Mouse (Mus musculus) midbrain, embryonic 12.5 days (tissue): ENCODE data around the gene Arhgap27. TPM values are rescaled to one million over a fixed set of nuclear protein-coding genes. Genes with fewer than 3 reads are reported as not detected.

Source experiments
- ATAC-seq: fragments of 200-750 bp; cut with Nextera tagmentation; 2 replicates; pipeline ENCODE4 v1.8.0; 2017; ENCODE audit warnings: low read depth, moderate TSS enrichment, moderate library complexity; ENCODE audit not compliant: low FRiP score
- H3K27ac ChIP-seq: fragments of 300-500 bp; sonication (generic); replicated peaks from 2 replicates; pipeline ENCODE4 v1.5.1; 2016; ENCODE audit warnings: mild to moderate bottlenecking
- H3K27me3 ChIP-seq: fragments of 300-500 bp; sonication (generic); 2 replicates; pipeline ENCODE4 v1.6.1; 2016; ENCODE audit warnings: mild to moderate bottlenecking
- H3K36me3 ChIP-seq: fragments of 300-500 bp; sonication (generic); 2 replicates; pipeline ENCODE4 v1.6.1; 2016
- H3K4me1 ChIP-seq: fragments of 300-500 bp; sonication (generic); 2 replicates; pipeline ENCODE4 v1.6.1; 2016
- H3K4me2 ChIP-seq: fragments of 300-500 bp; sonication (generic); replicated peaks from 2 replicates; pipeline ENCODE4 v1.6.1; 2016; ENCODE audit warnings: mild to moderate bottlenecking, moderate library complexity
- H3K4me3 ChIP-seq: fragments of 300-500 bp; sonication (generic); 2 replicates; pipeline ENCODE4 v1.5.1; 2016; ENCODE audit warnings: mild to moderate bottlenecking
- H3K9ac ChIP-seq: fragments of 300-500 bp; sonication (generic); replicated peaks from 2 replicates; pipeline ENCODE4 v1.6.1; 2016; ENCODE audit warnings: mild to moderate bottlenecking, moderate library complexity
- H3K9me3 ChIP-seq: fragments of 300-500 bp; sonication (generic); 2 replicates; pipeline ENCODE4 v1.6.1; 2016; ENCODE audit warnings: mild to moderate bottlenecking
- WGBS: fragments of 180-500 bp; shearing (Covaris S2); methylation state at CpG from one replicate; pipeline ENCODE4 v1.1.7; 2016; 5-methylcytosine and 5-hydroxymethylcytosine counted together
- polyA plus RNA-seq: library from polyadenylated mRNA; unstranded; fragments of >200 nt; fragmentation: Nextera tagmentation; extraction: Ambion mirVana; gene quantifications from 2 replicates; pipeline ENCODE4 v1.2.1, GENCODE M21; 2016

The Arhgap27 gene
- polyA plus RNA-seq, 1 experiment from 2014 or later, result 4.3 TPM

DNA sequence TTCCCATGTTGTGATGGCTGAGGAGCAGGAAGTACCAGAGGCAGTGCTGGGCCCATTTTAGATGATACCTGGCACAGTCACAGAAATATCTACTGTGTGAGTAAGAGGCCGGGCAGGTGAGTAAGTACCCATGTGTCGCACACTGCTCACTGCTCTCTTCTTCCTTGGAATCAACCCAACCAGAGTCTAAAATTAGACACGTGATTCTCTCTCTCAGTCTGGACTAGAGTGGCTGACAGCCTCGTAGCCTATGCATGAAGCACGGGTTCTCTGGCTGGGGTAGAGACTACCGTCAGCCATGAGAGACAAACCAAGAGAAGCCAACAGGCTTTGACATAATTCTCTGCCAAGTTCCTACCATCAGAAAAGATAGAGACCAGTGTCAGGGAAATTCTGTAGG, 14.8 kb upstream of the Arhgap27 start:
- Histone ChIP-seq H3K4me3 (no peak overlapping the region), H3K27me3 (no peaks in the 10 kb centered on the region), H3K36me3 (peaks cover 53% of the 10 kb centered on the region), H3K9me3 (no peaks in the 10 kb centered on the region), H3K27ac (no peak overlapping the region), H3K4me1 (no peaks in the 10 kb centered on the region), H3K9ac (no peak overlapping the region), H3K4me2 (no peak overlapping the region)
- ATAC-seq, result no peak
- WGBS, result 95% methylated on average over 6 of the region's 6 CpGs

DNA sequence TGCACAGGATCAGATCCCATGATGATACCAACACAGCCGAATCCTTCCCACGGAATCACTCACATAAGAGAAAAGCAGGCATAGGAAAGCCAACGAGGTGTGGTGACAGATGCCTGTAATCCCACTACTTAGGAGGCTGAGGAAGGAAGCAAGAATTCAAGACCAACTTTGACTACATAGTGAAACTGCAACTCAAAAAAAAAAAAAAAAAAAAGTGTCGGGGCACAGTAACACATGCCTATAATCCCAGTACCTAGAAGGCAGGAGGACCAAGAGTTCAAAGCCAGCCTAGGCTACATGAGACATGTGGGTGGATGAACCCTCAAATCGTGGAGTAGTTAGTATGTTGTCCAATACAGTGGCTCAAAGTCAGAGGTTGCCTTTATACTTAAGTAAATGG, 12.3 kb upstream of the Arhgap27 start:
- Histone ChIP-seq H3K4me2 (no peak overlapping the region), H3K4me3 (no peak overlapping the region), H3K36me3 (peaks cover 66% of the 10 kb centered on the region), H3K4me1 (no peaks in the 10 kb centered on the region), H3K27ac (no peak overlapping the region), H3K9ac (no peak overlapping the region), H3K9me3 (no peaks in the 10 kb centered on the region), H3K27me3 (no peaks in the 10 kb centered on the region)
- 92% methylated on average over 5 of the region's 5 CpGs for WGBS
- no peak for ATAC-seq

DNA sequence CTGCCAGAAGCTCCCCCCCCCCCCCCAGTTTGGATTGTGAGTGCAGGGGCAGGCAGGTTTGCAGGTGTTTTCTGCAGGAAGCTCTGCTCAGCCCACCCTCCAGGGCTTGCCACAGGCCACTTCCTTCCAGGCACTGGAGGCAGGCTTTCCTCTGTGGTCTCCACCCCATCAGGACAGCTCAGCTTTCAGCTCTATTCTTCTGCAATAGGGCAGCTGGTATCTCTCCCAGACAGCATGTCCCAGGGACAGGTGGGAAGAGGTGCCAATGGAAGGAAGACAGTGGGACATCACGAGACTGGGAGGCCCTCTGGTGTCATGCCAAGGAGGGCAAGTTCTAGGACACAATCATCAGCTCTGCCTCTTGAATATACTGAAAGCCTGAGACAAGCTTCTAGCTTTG, 11.8 kb upstream of the Arhgap27 start:
- WGBS, result 85% methylated on average over 1 of the region's 1 CpGs
- no peak overlapping the region for H3K27ac ChIP-seq
- H3K9me3 ChIP-seq, result no peaks in the 10 kb centered on the region
- no peaks in the 10 kb centered on the region for H3K27me3 ChIP-seq
- no peak overlapping the region for H3K9ac ChIP-seq
- peaks cover 72% of the 10 kb centered on the region for H3K36me3 ChIP-seq
- no peaks in the 10 kb centered on the region for H3K4me1 ChIP-seq
- H3K4me2 ChIP-seq, result no peak overlapping the region
- no peak for ATAC-seq
- no peak overlapping the region for H3K4me3 ChIP-seq

DNA sequence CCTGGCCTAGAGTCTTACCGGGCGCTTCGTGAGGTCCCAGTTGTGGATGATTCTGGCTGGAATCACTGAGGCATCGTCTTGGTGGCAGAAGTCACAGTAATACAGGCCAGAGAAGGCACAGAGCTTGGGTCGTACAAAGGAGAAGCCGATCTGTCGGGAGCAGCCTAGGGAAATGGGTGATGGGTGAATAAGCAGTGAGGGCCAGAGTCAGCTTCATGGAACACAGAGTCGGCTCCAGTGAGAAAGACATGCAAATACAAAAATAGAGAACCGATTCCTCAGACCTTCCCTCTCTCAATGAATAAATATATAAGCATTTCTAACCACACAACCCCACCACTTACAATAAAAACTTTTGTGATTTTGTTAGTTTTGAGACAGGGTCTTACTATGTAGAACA, 10.4 kb upstream of the Arhgap27 start:
- H3K27me3 ChIP-seq, result no peaks in the 10 kb centered on the region
- H3K4me1 ChIP-seq, result no peaks in the 10 kb centered on the region
- no peak overlapping the region for H3K27ac ChIP-seq
- H3K9me3 ChIP-seq, result no peaks in the 10 kb centered on the region
- WGBS, result 91% methylated on average over 9 of the region's 9 CpGs
- H3K4me3 ChIP-seq, result no peak overlapping the region
- H3K4me2 ChIP-seq, result no peak overlapping the region
- H3K36me3 ChIP-seq, result peaks cover 68% of the 10 kb centered on the region
- ATAC-seq, result no peak
- H3K9ac ChIP-seq, result no peak overlapping the region

DNA sequence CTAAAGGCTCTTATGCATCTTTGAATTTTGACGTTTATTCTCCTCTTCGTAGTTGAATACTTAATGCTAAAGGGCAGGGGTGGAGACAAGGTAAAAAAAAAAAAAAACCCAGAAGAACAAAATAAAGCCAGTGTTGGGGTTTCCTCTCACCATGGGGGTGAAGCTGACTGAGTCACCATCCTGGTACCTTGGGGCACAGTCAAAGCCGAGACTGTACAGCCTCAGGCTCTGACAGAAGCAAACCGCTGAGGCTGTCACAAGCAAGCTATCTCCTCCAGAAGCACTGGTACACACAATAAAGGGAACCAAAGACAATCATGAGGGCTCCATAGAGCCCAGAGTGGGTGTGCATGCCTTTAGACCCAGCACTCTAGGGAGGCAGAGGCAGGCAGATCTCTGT, 9.1 kb upstream of the Arhgap27 start:
- peaks cover 66% of the 10 kb centered on the region for H3K36me3 ChIP-seq
- ATAC-seq, result no peak
- 94% methylated on average over 4 of the region's 4 CpGs for WGBS
- H3K9me3 ChIP-seq, result no peaks in the 10 kb centered on the region
- no peak overlapping the region for H3K4me2 ChIP-seq
- no peak overlapping the region for H3K9ac ChIP-seq
- H3K4me3 ChIP-seq, result no peak overlapping the region
- H3K4me1 ChIP-seq, result no peaks in the 10 kb centered on the region
- no peak overlapping the region for H3K27ac ChIP-seq
- H3K27me3 ChIP-seq, result no peaks in the 10 kb centered on the region

DNA sequence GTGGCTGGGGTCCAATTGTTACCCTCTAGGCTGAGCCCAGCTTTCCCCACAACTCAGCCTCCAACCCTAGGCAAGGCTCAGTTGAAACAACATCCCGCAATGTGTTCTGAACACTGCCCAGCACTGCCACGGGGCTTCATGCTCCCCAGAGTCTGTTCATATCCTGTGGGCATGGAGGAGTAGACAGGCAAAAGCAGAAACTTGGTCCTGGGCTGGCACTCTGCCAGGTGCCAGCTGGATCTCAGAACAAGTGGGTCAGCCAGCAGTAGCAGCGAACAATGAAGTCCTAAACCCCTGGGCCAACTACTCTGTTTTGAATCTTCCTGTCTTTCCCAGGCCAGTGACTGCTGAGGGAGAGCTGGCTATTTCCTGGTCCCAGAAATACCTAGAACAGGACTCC, 8.6 kb upstream of the Arhgap27 start:
- Histone ChIP-seq H3K4me1 (no peaks in the 10 kb centered on the region), H3K9ac (no peak overlapping the region), H3K9me3 (no peaks in the 10 kb centered on the region), H3K27me3 (no peaks in the 10 kb centered on the region), H3K4me2 (no peak overlapping the region), H3K4me3 (no peak overlapping the region), H3K36me3 (peaks cover 66% of the 10 kb centered on the region), H3K27ac (0 out of 2 replicates have a peak overlapping the region, but pooled peaks have one; percentile 7)
- no peak for ATAC-seq
- WGBS, result 81% methylated on average over 3 of the region's 3 CpGs

DNA sequence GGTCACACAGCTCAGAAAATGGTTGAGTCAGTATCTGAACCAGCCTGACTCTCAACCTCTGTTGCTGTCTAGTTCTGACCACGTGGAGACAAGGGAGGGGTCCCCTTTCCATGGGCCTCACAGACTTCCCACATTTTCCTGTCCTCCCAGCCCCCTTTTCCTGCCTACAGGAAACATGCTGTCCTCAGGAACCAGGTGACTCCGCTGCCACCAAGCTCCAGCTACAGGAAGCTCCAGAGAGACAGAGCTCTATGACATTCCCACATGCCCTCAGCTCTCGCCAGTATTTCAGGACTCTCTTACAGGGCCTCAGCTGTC, 7.7 kb upstream of the Arhgap27 start:
- Histone ChIP-seq H3K9me3 (no peaks in the 10 kb centered on the region), H3K36me3 (peaks cover 64% of the 10 kb centered on the region), H3K27ac (no peak overlapping the region), H3K4me1 (no peaks in the 10 kb centered on the region), H3K4me2 (no peak overlapping the region), H3K9ac (no peak overlapping the region), H3K4me3 (no peak overlapping the region), H3K27me3 (peaks cover 2% of the 10 kb centered on the region; the same call in 1 of the 2 replicates)
- ATAC-seq, result no peak
- WGBS, result 87% methylated on average over 3 of the region's 3 CpGs

DNA sequence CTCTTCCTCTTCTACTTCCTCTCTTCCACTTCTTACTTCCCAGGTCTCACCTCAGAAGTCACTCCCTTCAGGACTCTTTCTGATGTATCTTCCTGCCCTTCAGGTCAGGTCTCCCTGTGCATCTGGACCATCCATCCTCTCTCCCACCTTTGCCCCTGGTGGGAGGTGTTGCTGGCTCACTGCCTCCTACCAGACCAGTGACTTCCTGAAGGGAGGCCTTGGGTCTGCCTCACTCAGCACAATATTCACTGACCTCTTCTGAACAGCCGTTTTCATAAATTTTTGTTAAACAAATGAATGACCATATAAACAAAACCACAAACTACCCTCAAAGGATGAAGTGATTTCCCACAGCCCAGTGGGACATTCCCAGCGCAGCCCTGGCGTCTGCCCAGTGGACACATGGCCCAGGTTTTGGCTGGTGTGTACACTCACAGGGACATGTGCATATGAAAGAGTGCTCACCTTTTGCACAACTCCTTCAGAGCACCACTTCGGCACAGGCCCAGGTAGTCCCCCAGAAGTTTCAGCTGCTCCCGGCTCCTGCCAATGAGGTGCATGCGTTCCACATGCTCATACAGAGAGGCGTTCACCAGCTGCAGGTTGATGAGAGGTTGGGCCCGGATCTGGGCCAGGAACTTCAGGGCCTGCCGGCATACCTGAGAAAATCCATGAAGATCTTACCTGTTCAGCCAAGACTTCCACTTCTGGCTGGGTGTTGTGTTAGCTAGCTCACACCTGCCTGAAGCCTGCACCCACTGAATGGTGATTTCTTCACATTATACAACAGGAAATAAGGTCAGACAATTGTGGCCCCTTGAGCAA, 7.1 kb upstream of the Arhgap27 start:
- Histone ChIP-seq H3K9ac (no peak overlapping the region), H3K27me3 (peaks cover 7% of the 10 kb centered on the region), H3K36me3 (peaks cover 65% of the 10 kb centered on the region), H3K4me3 (no peak overlapping the region), H3K27ac (no peak overlapping the region), H3K4me2 (no peak overlapping the region), H3K4me1 (no peaks in the 10 kb centered on the region), H3K9me3 (no peaks in the 10 kb centered on the region)
- ATAC-seq, result no peak
- 92% methylated on average over 9 of the region's 9 CpGs for WGBS

DNA sequence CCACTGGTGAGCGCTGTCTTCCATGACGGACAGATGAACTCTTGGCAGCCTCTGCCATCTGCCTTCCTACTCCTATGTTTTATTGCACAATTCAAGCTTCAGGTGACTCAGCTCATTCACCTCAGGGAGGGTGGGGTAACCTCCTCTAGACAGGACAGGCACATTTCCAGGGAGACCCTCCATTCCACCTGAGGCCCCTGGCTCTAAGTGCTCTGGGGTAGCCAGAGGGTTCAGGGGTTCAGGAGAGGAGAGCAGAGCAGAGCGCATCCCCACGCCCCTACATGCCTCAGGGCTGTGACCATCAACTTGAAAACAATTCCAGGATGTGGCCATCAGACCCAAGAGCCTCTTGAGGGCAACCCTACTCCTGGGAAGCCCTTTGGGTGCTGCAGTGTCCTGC, 2.0 kb upstream of the Arhgap27 start:
- H3K4me2 ChIP-seq, result no peak overlapping the region
- peaks cover 27% of the 10 kb centered on the region for H3K4me1 ChIP-seq
- H3K36me3 ChIP-seq, result peaks cover 33% of the 10 kb centered on the region
- H3K27ac ChIP-seq, result no peak overlapping the region
- H3K27me3 ChIP-seq, result peaks cover 58% of the 10 kb centered on the region
- H3K9ac ChIP-seq, result no peak overlapping the region
- no peak overlapping the region for H3K4me3 ChIP-seq
- no peak for ATAC-seq
- no peaks in the 10 kb centered on the region for H3K9me3 ChIP-seq
- WGBS, result 92% methylated on average over 4 of the region's 4 CpGs

DNA sequence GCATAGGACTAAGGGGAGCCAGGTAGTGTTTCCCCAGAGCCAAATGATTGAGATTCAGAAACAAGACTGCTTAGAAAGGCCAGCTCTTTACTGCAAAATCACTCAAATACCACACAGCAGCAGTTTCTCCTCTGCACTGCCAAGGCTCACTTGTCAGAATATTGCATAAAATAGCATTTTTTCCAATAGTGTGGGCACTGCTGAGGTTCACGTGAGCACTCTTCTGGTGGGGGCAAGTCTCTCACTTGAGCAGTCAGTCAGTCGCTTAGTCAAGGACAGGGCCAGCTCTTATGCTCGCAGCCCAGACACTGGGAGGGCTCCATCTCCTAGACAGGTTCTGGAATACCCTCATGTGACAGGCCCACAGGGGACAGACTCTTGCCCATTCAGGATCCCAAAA, 1.5 kb upstream of the Arhgap27 start:
- peaks cover 63% of the 10 kb centered on the region for H3K27me3 ChIP-seq
- H3K27ac ChIP-seq, result no peak overlapping the region
- no peaks in the 10 kb centered on the region for H3K9me3 ChIP-seq
- peaks cover 28% of the 10 kb centered on the region for H3K36me3 ChIP-seq
- ATAC-seq, result no peak
- H3K4me3 ChIP-seq, result no peak overlapping the region
- 79% methylated on average over 3 of the region's 3 CpGs for WGBS
- no peak overlapping the region for H3K9ac ChIP-seq
- peaks cover 29% of the 10 kb centered on the region for H3K4me1 ChIP-seq
- no peak overlapping the region for H3K4me2 ChIP-seq

DNA sequence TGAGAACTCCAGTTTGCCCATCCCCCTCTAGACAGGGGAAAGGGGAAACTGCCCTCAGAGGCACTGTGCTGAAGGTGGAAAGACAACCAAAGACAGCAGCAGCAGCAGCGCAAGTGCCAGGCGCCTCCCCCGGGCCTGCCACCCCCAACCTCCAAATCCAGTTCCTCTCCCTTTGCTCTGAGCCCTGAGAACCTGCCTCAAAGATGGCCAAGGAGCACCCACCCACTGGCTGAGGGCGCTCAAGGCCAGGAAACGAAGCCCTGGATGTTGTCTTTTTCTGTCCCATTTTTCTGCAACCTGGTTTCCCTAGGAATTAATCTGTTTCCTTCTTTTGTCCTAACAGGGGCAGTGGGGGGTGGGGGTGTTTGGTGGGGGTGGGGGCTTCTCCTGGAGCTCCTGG, 843 bp upstream of the Arhgap27 start:
- ATAC-seq, result no peak
- Histone ChIP-seq H3K4me2 (no peak overlapping the region), H3K9me3 (no peaks in the 10 kb centered on the region), H3K27ac (no peak overlapping the region), H3K36me3 (peaks cover 23% of the 10 kb centered on the region), H3K4me3 (no peak overlapping the region), H3K9ac (no peak overlapping the region), H3K4me1 (peaks cover 30% of the 10 kb centered on the region), H3K27me3 (peaks cover 70% of the 10 kb centered on the region)
- 28% methylated on average over 5 of the region's 5 CpGs for WGBS

DNA sequence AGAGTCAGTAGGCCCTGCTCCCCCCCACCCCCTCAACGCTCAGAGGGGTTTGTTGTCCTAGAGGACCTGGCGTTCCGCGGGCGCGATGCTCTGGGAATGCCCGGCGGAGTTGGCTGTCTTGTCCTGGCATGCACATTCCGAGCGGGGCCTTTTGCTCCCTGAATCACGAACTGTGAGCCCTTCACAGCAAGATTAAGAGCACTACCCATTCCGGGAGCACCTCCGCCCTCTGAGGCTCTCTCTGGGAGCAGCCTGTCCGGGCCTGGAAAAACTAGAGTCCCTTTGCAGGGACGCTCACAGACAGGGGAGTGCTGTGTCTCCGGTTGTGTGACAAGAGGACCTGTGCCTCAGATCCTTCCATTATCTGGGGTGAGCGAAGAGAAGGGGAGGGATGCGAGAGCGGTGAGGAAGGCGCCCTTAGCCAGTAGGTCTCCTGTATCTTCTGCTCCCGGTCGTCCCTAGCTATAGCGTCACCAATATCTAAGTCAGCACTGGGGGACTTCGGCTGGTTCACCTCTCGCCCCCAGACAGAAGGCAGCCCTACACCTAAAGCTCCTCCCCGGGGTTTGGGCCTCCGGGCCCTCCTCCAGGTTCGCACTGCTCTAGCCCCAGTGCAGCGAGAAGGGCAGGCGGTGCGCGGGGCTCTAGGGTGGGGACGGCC, 841 bp downstream of the Arhgap27 start:
- Histone ChIP-seq H3K4me3 (peak overlapping the region; percentile 40), H3K9me3 (no peaks in the 10 kb centered on the region), H3K27me3 (peaks cover 87% of the 10 kb centered on the region), H3K36me3 (peaks cover 17% of the 10 kb centered on the region), H3K9ac (peak overlapping the region; percentile 21), H3K4me1 (peaks cover 38% of the 10 kb centered on the region), H3K4me2 (peak overlapping the region; percentile 57), H3K27ac (no peak overlapping the region)
- ATAC-seq, result no peak
- whole genome bisulfite sequencing, result under 1% methylated on average over 33 of the region's 33 CpGs
